Mouse (Mus musculus) stomach, embryonic 16.5 days (tissue): Measurements from ENCODE around the gene Nol6. TPM values are rescaled to one million over a fixed set of nuclear protein-coding genes. Genes with fewer than 3 reads are reported as not detected.

Source experiments
- ATAC-seq: fragments of 200-750 bp; cut with Nextera tagmentation; 2 replicates; pipeline ENCODE4 v1.8.0; 2017; ENCODE audit warnings: moderate number of reproducible peaks, moderate TSS enrichment; ENCODE audit not compliant: insufficient read depth, low FRiP score
- H3K27ac ChIP-seq: fragments of 300-500 bp; sonication (generic); 2 replicates; pipeline ENCODE4 v1.5.1; 2014; ENCODE audit warnings: low read length
- H3K27me3 ChIP-seq: fragments of 300-500 bp; sonication (generic); 2 replicates; pipeline ENCODE4 v1.6.1; 2014; ENCODE audit warnings: low read length, control low read depth, mixed read lengths; ENCODE audit not compliant: control insufficient read depth, insufficient read depth
- H3K36me3 ChIP-seq: fragments of 300-500 bp; sonication (generic); 2 replicates; pipeline ENCODE4 v1.6.1; 2014; ENCODE audit warnings: low read length; ENCODE audit not compliant: control insufficient read depth, insufficient read depth
- H3K4me1 ChIP-seq: fragments of 300-500 bp; sonication (generic); 2 replicates; pipeline ENCODE4 v1.6.1; 2014; ENCODE audit warnings: low read length, control low read depth, mixed read lengths; ENCODE audit not compliant: control insufficient read depth, insufficient read depth
- H3K4me2 ChIP-seq: fragments of 300-500 bp; sonication (generic); 2 replicates; pipeline ENCODE4 v1.6.1; 2014; ENCODE audit warnings: low read depth, low read length, mixed read lengths
- H3K4me3 ChIP-seq: fragments of 300-500 bp; sonication (generic); replicated peaks from 2 replicates; pipeline ENCODE4 v1.5.1; 2014; ENCODE audit warnings: mild to moderate bottlenecking, low read length
- H3K9ac ChIP-seq: fragments of 300-500 bp; sonication (generic); 2 replicates; pipeline ENCODE4 v1.6.1; 2014; ENCODE audit warnings: low read length
- H3K9me3 ChIP-seq: fragments of 300-500 bp; sonication (generic); replicated peaks from 2 replicates; pipeline ENCODE4 v1.6.1; 2016; ENCODE audit warnings: low read length, control low read depth; ENCODE audit not compliant: control insufficient read depth
- WGBS: fragments of 180-500 bp; shearing (Covaris S2); extraction: QIAGEN DNeasy Blood & Tissue Kit; methylation state at CpG from one replicate; pipeline ENCODE4 v1.1.7; 2014; 5-methylcytosine and 5-hydroxymethylcytosine counted together
- polyA plus RNA-seq: library from polyadenylated mRNA; unstranded; fragments of >200 nt; fragmentation: Nextera tagmentation; extraction: Ambion mirVana; gene quantifications from 2 replicates; pipeline ENCODE4 v1.2.1, GENCODE M21; 2015

Gene Nol6
- polyA plus RNA-seq = 24.2 and 27.1 TPM in 2 replicates

GRCm38 (mm10) chr4:41124180-41124951 lies at the start of gene Nol6:
Gene Nol6, minus strand, starts transcription at chr4:41124455.
- no peaks in the 10 kb centered on the region for H3K27me3 ChIP-seq
- peak within 1 kb of the TSS; percentile 79 for H3K4me2 ChIP-seq
- H3K4me1 ChIP-seq = peaks cover 7% of the 10 kb centered on the region
- peak within 1 kb of the TSS; percentile 76 for H3K4me3 ChIP-seq
- H3K27ac ChIP-seq = no peak within 1 kb of the TSS
- peak; percentile 100 for ATAC-seq
- H3K9me3 ChIP-seq = no peaks in the 10 kb centered on the region
- H3K9ac ChIP-seq = peak within 1 kb of the TSS; percentile 78
- WGBS = 3% methylated on average over 28 of the region's 29 CpGs
- peaks cover 15% of the 10 kb centered on the region; the same call in 1 of the 2 replicates for H3K36me3 ChIP-seq

- H3K4me2 ChIP-seq = no peak overlapping the region
- no peaks in the 10 kb centered on the region for H3K27me3 ChIP-seq
- H3K36me3 ChIP-seq = peaks cover 5% of the 10 kb centered on the region; the same call in 1 of the 2 replicates
- H3K4me1 ChIP-seq = peaks cover 3% of the 10 kb centered on the region; the same call in 1 of the 2 replicates
- no peak overlapping the region for H3K27ac ChIP-seq
- no peak for ATAC-seq
- WGBS = 84% methylated on average over 2 of the region's 2 CpGs
- no peak overlapping the region for H3K9ac ChIP-seq
- H3K4me3 ChIP-seq = no peak overlapping the region
- no peaks in the 10 kb centered on the region for H3K9me3 ChIP-seq
These were observed 46.7 kb upstream of the Nol6 start for GRCm38 (mm10) chr4:41170970-41171369.

DNA sequence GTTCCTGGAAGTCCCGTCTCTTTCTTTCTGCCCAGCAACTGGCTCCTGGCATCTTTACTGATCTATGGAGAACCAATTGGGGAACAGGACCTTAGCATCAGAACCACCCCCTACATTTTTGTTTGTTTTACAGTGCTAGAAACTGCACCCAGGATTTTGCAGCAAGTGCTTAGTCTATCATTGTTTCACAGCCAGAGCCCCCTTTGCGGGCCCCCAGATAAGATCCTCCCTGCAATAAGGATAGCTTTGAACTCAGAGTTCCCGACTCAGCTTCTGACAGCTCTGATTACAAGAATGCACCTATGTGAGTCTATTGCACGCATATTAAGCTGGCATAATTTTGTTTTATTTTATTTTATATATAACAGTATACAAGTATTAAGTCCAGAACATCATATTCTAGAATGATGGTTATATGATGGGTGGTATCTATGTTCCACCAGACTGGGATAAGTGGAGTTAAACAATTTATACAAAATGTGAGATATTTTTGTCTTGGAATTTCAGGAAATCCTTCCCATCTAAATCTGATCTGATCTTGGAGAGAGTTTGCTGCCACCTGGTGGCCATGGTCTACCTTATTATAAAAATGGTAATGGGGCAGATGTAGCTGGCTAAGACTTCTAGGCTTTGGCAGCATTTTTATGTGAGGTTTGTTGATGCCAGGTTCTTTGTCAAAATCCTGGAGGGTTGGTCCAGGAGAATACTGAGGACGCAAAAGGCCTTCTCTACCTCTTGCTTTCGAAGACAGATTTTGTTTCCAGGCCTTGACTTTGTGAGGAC lies 41.6 kb upstream of the Nol6 start:
- H3K27me3 ChIP-seq = no peaks in the 10 kb centered on the region
- ATAC-seq = no peak
- H3K4me1 ChIP-seq = peaks cover 8% of the 10 kb centered on the region
- peak overlapping the region; percentile 21; the same call in 1 of the 2 replicates for H3K27ac ChIP-seq
- no peak overlapping the region for H3K9ac ChIP-seq
- 0 out of 2 replicates have a peak, but pooled peaks cover 2% of the 10 kb centered on the region for H3K36me3 ChIP-seq
- 64% methylated on average over 6 of the region's 6 CpGs for WGBS
- H3K9me3 ChIP-seq = no peaks in the 10 kb centered on the region
- H3K4me2 ChIP-seq = no peak overlapping the region
- H3K4me3 ChIP-seq = no peak overlapping the region

DNA sequence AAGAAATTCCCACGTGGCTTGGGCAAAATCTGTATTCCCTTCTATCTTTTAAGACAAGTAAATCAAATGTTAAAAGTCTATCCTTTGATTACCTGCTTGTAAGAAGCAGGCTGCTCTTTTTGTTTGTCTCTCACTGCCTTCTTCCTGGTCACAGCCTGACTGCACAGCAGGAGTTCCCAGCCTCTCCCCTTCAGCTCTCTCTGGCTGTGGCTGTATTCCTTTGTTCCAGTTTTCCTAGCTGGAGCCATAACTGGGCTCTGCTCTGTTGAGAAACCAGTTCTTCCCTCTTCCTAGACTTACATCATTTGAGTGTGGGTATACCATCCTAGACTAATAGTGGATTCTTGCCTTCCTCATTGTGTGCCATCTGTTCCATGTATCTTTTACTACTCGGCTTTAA lies 40.7 kb upstream of the Nol6 start:
- H3K9ac ChIP-seq = no peak overlapping the region
- 29% methylated on average over 2 of the region's 2 CpGs for WGBS
- no peak for ATAC-seq
- no peak overlapping the region for H3K4me3 ChIP-seq
- peak overlapping the region; percentile 21 for H3K27ac ChIP-seq
- H3K4me2 ChIP-seq = no peak overlapping the region
- H3K27me3 ChIP-seq = no peaks in the 10 kb centered on the region
- H3K9me3 ChIP-seq = no peaks in the 10 kb centered on the region
- H3K4me1 ChIP-seq = peaks cover 8% of the 10 kb centered on the region
- H3K36me3 ChIP-seq = 0 out of 2 replicates have a peak, but pooled peaks cover 2% of the 10 kb centered on the region

DNA sequence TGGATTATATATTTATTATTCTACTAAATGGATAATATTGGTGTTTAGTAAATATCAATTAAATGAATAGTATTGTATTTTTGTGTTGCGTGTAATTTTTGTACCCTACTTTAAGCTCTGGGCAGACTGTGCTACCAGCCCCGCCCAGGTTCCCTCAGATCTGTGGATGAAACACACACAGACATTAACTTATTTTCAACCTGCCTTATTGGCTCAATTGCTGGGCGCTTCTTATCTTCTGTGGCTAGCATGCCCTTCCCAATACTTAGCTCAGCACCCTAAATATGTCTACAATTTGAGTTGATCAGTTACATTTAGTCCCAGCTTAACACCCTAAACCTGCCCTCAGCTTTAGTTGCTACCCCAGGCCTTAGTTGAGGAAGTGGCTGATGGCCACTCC lies 37.0 kb upstream of the Nol6 start:
- WGBS = 85% methylated on average over 3 of the region's 3 CpGs
- no peak for ATAC-seq
- no peak overlapping the region for H3K4me2 ChIP-seq
- H3K4me3 ChIP-seq = no peak overlapping the region
- H3K9me3 ChIP-seq = no peaks in the 10 kb centered on the region
- no peaks in the 10 kb centered on the region for H3K36me3 ChIP-seq
- peaks cover 14% of the 10 kb centered on the region for H3K4me1 ChIP-seq
- H3K9ac ChIP-seq = no peak overlapping the region
- no peaks in the 10 kb centered on the region for H3K27me3 ChIP-seq
- no peak overlapping the region for H3K27ac ChIP-seq

DNA sequence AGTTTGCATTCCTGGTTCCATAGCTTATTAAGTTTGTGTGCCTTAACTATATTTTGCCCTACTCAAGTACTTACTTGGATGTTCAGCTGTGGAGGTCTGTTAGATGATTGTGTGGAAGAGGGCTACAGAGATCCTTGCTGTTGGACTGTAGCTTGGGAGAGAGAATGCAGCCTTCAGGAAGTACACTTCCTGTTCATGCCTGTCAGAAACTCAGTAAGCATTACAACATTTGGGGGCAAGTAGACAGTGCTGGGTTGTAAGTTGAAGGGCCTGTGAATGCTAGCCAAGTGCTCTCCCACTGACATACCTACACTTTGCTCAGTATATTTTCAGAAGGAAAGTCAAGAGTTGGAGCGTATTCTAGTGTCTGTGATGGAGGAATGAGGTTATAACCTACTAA lies 34.0 kb upstream of the Nol6 start:
- no peaks in the 10 kb centered on the region for H3K9me3 ChIP-seq
- H3K27ac ChIP-seq = no peak overlapping the region
- 92% methylated on average over 1 of the region's 1 CpGs for WGBS
- H3K36me3 ChIP-seq = no peaks in the 10 kb centered on the region
- H3K4me3 ChIP-seq = no peak overlapping the region
- no peak for ATAC-seq
- H3K4me1 ChIP-seq = 0 out of 2 replicates have a peak, but pooled peaks cover 7% of the 10 kb centered on the region
- no peak overlapping the region for H3K9ac ChIP-seq
- no peak overlapping the region for H3K4me2 ChIP-seq
- H3K27me3 ChIP-seq = no peaks in the 10 kb centered on the region

DNA sequence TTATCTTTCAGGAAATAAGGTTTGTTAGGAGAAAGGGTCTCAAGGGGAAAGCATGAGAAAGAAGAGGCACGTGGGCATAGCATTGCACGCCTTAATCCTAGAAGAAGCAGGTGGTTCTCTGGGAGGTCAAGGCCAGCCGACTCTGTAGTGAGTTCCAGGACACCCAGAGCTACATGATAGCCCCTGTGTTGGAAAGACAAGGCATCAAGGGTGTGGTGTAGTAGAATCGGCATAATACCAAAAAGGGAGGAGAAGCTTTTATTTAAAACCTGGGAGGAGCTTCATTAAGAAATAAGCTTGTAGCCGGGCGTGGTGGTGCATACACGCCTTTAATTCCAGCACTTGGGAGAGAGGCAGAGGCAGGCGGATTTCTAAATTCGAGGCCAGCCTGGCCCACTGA lies 32.7 kb upstream of the Nol6 start:
- WGBS = 76% methylated on average over 9 of the region's 9 CpGs
- Histone ChIP-seq H3K4me3 (no peak overlapping the region), H3K27me3 (no peaks in the 10 kb centered on the region), H3K9me3 (no peaks in the 10 kb centered on the region), H3K36me3 (no peaks in the 10 kb centered on the region), H3K4me1 (0 out of 2 replicates have a peak, but pooled peaks cover 7% of the 10 kb centered on the region), H3K27ac (no peak overlapping the region), H3K4me2 (no peak overlapping the region), H3K9ac (no peak overlapping the region)
- ATAC-seq = no peak

DNA sequence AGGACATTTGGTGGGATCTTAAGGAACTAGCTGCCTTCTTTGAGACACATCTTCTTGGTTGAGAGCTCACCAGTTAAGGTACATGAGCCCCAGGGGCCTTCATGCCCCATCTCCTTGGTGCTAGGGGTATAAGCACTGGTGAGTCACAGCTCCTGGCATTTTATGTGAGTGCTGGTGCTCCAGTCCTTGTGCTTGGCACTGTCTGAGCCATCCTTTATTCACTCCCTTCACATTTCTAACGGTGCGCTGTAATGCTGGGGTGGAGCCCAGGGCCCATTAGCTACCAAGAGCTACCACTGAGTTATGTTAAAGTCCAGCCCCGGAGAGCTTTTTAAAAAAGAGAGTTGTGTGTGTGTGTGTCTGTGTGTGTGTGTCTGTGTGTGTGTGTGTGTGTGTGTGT lies 28.9 kb upstream of the Nol6 start:
- H3K4me3 ChIP-seq = no peak overlapping the region
- ATAC-seq = no peak
- 0 out of 2 replicates have a peak, but pooled peaks cover 5% of the 10 kb centered on the region for H3K4me1 ChIP-seq
- WGBS = 80% methylated on average over 3 of the region's 3 CpGs
- H3K9ac ChIP-seq = no peak overlapping the region
- no peaks in the 10 kb centered on the region for H3K36me3 ChIP-seq
- no peaks in the 10 kb centered on the region for H3K9me3 ChIP-seq
- H3K27me3 ChIP-seq = no peaks in the 10 kb centered on the region
- H3K27ac ChIP-seq = no peak overlapping the region
- H3K4me2 ChIP-seq = no peak overlapping the region

DNA sequence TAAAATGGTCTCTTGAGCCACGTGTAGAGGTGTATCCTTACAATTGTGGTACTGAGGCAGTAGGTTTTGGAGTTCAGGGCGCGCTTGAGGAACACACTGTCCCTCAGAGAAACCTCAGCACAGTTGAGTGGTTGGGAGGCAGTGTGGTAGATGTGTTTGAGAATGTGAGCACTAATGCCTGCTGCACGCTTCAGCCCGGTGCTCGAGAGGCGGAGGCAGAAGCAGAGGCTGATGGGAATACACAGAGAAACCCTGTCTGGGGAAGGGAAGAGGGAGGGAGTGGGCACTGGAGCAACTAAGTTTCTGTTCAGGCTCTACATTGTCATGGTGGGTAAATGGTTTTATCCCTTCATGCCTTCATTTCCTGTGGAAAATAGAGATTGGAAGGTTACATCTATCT lies 26.9 kb upstream of the Nol6 start:
- WGBS = 86% methylated on average over 7 of the region's 7 CpGs
- Histone ChIP-seq H3K27ac (no peak overlapping the region), H3K9me3 (no peaks in the 10 kb centered on the region), H3K27me3 (no peaks in the 10 kb centered on the region), H3K36me3 (no peaks in the 10 kb centered on the region), H3K9ac (no peak overlapping the region), H3K4me2 (no peak overlapping the region), H3K4me1 (no peaks in the 10 kb centered on the region), H3K4me3 (no peak overlapping the region)
- no peak for ATAC-seq
